Mouse (Mus musculus) liver, embryonic 18 days (tissue): ENCODE measurements around the gene Pyy. TPM values are rescaled to one million over a fixed set of nuclear protein-coding genes. Genes with fewer than 3 reads are reported as not detected.

Experiments
- polyA plus RNA-seq: library from polyadenylated mRNA; depleted of rRNA; stranded (reverse); fragments of >200 nt; gene quantifications from 2 replicates; pipeline ENCODE4 v1.2.3, GENCODE M21; 2012; rRNA removed

The Pyy gene
- polyA plus RNA-seq, result 0.61 and 1.6 TPM in 2 replicates

DNA sequence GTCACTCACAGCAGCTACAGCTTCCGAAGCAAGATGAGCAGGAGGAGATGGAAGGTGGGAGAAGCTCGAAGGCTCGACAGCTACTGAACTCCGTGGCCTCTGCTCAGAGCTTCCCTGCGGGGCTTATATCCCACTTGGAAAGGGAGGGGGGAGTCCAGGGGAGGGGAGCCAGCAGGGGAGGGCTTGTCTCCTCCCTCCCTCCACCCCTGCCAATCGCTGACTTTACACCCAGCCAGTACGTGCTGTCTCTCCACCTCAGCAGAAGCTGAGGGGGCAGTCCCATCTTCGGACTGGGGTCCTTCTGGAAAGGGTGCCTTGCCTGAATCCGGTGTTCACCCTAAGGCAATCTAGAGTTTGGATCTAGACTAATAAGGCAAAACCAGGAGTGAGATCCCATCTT, at the start of gene Pyy:
Gene Pyy, minus strand, starts transcription at position 101 of the 400 bp plus-strand sequence.

DNA sequence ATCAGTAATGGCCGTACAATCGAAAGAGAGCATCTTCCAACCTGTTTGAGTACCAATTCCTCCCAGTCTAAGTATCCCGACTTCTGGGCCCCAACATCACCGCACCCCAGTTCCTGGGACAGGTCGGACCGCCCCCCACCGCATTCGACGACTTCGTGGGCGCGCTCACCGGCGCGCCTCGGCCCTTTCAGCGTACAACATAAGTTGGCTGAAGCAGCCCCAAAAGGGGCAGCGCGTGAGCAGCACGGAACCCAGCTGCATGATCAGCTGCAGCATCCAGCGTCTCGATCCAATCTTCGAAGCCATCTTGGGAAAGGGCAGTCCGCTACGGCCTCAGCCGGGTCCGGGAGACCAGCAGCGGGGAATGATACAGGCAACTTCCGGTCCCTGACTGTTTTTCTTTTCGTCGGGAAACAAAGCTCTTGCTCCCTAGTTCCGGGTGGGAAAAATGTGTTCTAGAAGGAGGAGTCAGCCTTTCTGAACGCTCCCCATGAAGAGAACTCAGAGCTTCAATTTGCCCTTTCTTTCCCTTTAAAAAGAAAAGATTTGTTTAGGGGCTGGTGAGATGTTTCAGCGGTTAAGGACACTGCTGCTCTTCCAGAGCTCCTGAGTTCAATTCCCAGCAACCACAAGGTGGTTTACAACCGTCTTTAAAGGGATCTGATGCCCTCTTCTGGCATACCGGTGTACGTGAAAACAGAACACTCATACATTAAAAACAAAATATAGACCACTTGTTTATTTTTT, 48.6 kb upstream of the Pyy start, which contains the start of gene Tmem101:
Gene Tmem101, minus strand, starts transcription at position 366 of the 747 bp plus-strand sequence.

DNA sequence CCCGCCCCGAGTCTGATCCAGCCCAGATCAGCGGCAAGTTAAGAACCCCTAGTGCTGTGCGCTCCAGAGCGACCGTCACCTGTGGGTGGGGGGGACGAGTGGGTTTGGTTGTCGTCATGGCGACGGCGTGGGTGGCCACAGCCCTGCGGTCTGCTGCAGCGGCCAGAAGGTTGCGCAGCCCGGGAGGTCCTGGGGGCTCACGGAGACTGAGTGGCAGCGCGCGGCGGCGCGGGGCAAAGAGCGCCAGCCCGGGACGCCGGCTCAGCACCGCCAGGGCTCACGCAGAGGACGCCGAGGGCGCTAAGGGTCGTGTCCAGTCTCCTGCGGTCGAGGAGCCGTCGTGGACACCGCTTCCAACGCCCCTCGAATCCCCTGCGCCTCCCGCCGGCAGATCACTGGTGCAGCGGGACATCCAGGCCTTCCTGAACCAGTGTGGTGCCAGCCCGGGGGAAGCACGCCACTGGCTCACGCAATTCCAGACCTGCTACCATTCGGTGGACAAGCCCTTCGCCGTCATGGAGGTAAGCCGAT, 37.9 kb upstream of the Pyy start, which contains the start of gene Nags:
Gene Nags, plus strand, starts transcription at position 43 of the 531 bp plus-strand sequence.

DNA sequence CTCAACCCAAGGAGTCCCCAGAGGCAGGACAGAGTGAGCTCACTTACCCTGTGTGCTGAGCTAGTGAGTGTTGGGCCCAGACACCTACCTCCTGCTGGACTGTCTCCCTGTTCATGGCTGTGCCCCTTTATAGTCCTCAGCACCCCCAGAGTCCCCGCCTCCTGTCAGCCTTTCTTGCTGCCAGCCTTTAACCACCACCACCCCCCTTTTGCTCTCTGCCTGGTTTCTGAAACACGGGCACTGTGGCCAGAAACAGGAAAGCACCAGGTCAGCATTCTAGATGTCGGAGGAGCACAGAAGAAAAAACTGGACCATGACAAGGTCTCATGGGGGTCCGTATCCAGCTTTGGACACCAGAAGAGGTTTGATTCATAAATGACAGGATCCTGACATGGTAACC, 6.4 kb downstream of the Pyy start, which contains the start of gene Ppy:
Gene Ppy, minus strand, starts transcription at position 101 of the 400 bp plus-strand sequence.

DNA sequence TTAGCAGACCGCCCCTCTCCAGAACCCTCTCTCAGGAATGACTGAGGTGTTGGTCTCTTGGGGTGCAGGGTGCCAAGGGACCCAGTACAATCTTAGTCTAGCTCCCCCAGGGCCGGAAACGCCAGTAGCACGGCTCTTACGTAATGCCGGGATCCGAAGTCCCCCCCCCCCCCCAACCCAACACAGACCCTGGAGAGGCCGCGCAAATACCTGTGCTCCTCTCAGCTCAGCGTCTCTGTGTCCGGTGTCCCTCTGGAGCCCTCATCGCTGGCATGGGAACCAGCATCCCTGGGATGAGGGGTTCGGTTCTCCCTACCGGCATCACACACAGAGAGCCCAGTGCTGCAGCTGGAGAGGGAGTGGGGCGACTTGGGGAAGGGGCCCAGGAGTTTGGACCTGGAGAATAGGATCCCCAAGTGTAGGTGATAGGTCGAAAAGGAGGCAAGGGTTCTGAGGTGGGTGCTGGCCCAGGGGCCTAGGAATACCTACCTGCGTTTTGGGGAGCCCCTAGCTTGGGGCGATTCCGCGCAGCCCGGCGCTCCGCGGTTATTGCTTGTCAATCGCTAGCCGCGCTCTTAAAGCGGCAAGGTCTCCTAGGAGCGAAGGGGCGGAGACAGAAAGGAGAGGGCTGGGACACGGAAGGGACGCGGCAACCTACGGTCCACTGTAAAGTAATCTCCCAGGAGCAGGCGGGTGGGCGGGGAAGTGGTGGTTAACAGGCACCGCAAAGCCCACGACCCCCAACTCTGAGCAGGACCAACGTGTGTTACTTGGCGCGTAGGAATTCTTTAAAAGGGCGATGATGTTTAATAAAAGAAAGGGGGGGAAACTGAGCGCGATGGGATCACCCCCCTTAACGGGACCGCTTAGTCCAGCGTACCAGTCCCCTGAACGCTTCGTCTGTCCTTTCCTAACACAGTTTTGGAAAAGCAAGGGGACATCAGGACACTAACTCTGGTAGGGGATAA, 19.4 kb downstream of the Pyy start, which contains the start of gene Mpp2:
Gene Mpp2, minus strand, starts transcription at position 585 of the 968 bp plus-strand sequence.

Other genes starting within 250 kb of the Pyy start
- gene Meox1, start 213.5 kb downstream of the Pyy start, polyA plus RNA-seq, result 0.16 TPM in 2 replicates
- 0.08 and 0.12 TPM in 2 replicates for gene Sost, start 140.8 kb downstream of the Pyy start, polyA plus RNA-seq
- gene Cfap97d1, start 123.6 kb downstream of the Pyy start, polyA plus RNA-seq, result not detected in 2 replicates
- gene Dusp3, start 120.8 kb downstream of the Pyy start, polyA plus RNA-seq, result 7.9 and 8.0 TPM in 2 replicates
- 0.62 and 1.1 TPM in 2 replicates for gene Mpp3, start 79.4 kb downstream of the Pyy start, polyA plus RNA-seq
- 1.4 and 1.5 TPM in 2 replicates for gene Cd300lg, start 66.3 kb downstream of the Pyy start, polyA plus RNA-seq
- gene Mpp2, start 19.3 kb downstream of the Pyy start, polyA plus RNA-seq, result 3.7 and 4.3 TPM in 2 replicates
- 0.19 TPM in 1 of 2 replicates, not detected in the other for gene Ppy, start 6.5 kb downstream of the Pyy start, polyA plus RNA-seq
- gene Nags, start 37.7 kb upstream of the Pyy start, polyA plus RNA-seq, result 24.4 and 27.6 TPM in 2 replicates
- 6.8 and 7.4 TPM in 2 replicates for gene Tmem101, start 48.6 kb upstream of the Pyy start, polyA plus RNA-seq
- 11.3 and 13.1 TPM in 2 replicates for gene Lsm12, start 77.5 kb upstream of the Pyy start, polyA plus RNA-seq
- 9.6 and 11.1 TPM in 2 replicates for gene G6pc3, start 81.8 kb upstream of the Pyy start, polyA plus RNA-seq
- 23.1 and 27.8 TPM in 2 replicates for gene Hdac5, start 122.3 kb upstream of the Pyy start, polyA plus RNA-seq
- 4.9 and 5.0 TPM in 2 replicates for gene BC030867, start 141.1 kb upstream of the Pyy start, polyA plus RNA-seq
- gene Asb16, start 160.9 kb upstream of the Pyy start, polyA plus RNA-seq, result 0.20 and 0.26 TPM in 2 replicates
- gene Tmub2, start 177.1 kb upstream of the Pyy start, polyA plus RNA-seq, result 21.9 and 22.2 TPM in 2 replicates
- gene Atxn7l3, start 188.8 kb upstream of the Pyy start, polyA plus RNA-seq, result 10.8 and 12.7 TPM in 2 replicates
- gene Ubtf, start 211.9 kb upstream of the Pyy start, polyA plus RNA-seq, result 24.8 and 26.1 TPM in 2 replicates